Mouse (Mus musculus): ENCODE results near the gene Tmem201. TPM values are rescaled to one million over a fixed set of nuclear protein-coding genes. Genes with fewer than 3 reads are reported as not detected.

Tmem201 gene
- polyA plus RNA-seq, 1 experiment, result 27.7 TPM

DNA sequence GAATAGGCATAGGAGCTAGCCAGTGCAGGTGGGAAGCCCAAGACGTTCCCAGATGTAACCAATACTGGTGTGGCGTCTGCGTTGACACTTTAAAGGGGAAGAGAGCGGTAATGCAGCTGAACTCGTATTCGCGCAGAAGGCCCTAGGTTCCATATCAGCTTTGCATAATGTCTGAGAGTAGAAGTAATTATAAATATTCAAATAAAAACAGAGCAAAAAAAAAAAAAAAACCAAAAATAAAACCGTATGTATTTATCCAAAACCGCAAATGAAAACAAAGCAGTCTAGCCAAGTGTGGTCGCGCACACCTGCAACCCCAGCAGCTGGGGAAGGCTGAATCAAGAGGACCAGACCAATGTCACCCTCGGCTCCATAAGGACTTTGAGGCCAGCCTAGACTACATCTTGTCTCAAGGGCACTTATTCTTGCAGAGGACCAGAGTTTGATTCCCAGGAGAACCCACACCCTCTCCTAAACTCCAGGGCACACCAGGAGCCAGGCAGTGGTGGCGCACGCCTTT is 4.2 kb upstream of the Tmem201 start:
- no peak overlapping the region for H3ac ChIP-seq (ENCODE audit: control insufficient read depth, insufficient read length, low read depth)
- peaks cover 7% of the 10 kb centered on the region for H3K79me2 ChIP-seq (ENCODE audit: control insufficient read depth, insufficient read depth)
- H3K36me3 ChIP-seq (ENCODE audit: control insufficient read depth, insufficient read depth), result peaks cover 17% of the 10 kb centered on the region
- H3K79me3 ChIP-seq (ENCODE audit: low read depth), result peaks cover 3% of the 10 kb centered on the region
- H3K4me3 ChIP-seq (ENCODE audit: insufficient read depth, poor library complexity, severe bottlenecking), result no peak overlapping the region
- TF ChIP-seq CTCF (IDR thresholded peaks at IDR 0.05; ENCODE audit: control insufficient read depth, insufficient read depth, insufficient read length) (no peak), USF1 (IDR thresholded peaks at IDR 0.05; ENCODE audit: low read depth) (no peak), FOSL1 (IDR thresholded peaks at IDR 0.05; ENCODE audit: insufficient read depth, low read length, poor library complexity, severe bottlenecking) (no peak), MAX (IDR thresholded peaks at IDR 0.05) (no peak), MYOG (IDR thresholded peaks at IDR 0.05; ENCODE audit: control insufficient read depth, extremely low read depth, insufficient read length) (no peak), MYOD1 (IDR thresholded peaks at IDR 0.05; ENCODE audit: control insufficient read depth, insufficient read length, low read depth) (no peak), CEBPB (IDR thresholded peaks at IDR 0.05; ENCODE audit: low read depth) (no peak)
- no peaks in the 10 kb centered on the region for H3K27me3 ChIP-seq (ENCODE audit: control insufficient read depth, insufficient read depth, insufficient read length)

DNA sequence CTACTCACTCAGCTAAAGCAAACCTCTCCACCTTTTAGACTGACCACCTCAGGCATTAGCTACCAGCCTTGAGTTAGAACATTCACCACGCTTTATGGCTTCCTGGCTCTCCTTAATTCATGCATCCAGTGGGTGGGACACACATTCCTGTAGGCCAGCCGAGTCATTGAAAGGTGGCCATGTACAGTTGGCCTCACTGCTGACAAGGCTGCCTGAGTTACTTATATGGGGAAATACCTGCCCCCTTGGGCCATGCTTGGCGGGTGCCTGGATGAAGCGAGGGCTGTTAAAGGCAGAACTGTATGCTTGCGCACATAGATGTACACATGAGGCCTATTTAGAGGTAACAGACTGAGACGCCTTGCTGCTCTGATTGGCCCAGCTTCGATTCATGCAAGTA is 2.5 kb upstream of the Tmem201 start:
- Histone ChIP-seq H3K79me2 (ENCODE audit: control insufficient read depth, insufficient read depth) (peaks cover 24% of the 10 kb centered on the region), H3K27me3 (ENCODE audit: control insufficient read depth, insufficient read depth, insufficient read length) (no peaks in the 10 kb centered on the region), H3K79me3 (ENCODE audit: low read depth) (peaks cover 20% of the 10 kb centered on the region), H3ac (ENCODE audit: control insufficient read depth, insufficient read length, low read depth) (no peak overlapping the region), H3K36me3 (ENCODE audit: control insufficient read depth, insufficient read depth) (peaks cover 13% of the 10 kb centered on the region), H3K4me3 (ENCODE audit: insufficient read depth, poor library complexity, severe bottlenecking) (no peak overlapping the region)
- TF ChIP-seq FOSL1 (IDR thresholded peaks at IDR 0.05; ENCODE audit: insufficient read depth, low read length, poor library complexity, severe bottlenecking) (no peak), USF1 (IDR thresholded peaks at IDR 0.05; ENCODE audit: low read depth) (no peak), MYOG (IDR thresholded peaks at IDR 0.05; ENCODE audit: control insufficient read depth, extremely low read depth, insufficient read length) (no peak), MAX (IDR thresholded peaks at IDR 0.05) (no peak), MYOD1 (IDR thresholded peaks at IDR 0.05; ENCODE audit: control insufficient read depth, insufficient read length, low read depth) (no peak), CTCF (IDR thresholded peaks at IDR 0.05; ENCODE audit: control insufficient read depth, insufficient read depth, insufficient read length) (no peak), CEBPB (IDR thresholded peaks at IDR 0.05; ENCODE audit: low read depth) (no peak)

DNA sequence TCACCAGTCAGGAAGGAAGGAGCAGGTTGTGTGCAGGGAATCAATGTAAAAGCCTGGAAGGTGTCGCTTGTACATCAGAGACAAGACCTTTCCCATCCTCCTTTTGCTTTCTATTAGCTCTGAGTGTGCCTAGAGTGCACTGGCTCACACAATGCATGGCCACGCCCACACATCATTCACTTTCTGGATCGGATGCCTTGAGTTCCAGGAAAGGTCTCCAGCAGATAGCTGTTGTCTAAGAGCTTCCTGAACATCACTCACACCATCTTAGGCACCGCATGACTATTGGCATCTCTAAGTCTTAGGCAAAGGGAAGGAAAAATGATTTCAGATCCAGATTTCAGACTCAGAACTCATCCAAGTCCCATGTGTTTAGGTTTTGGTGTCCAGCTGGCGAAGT is 1.6 kb upstream of the Tmem201 start:
- TF ChIP-seq USF1 (IDR thresholded peaks at IDR 0.05; ENCODE audit: low read depth), result no peak
- no peak for TF ChIP-seq CEBPB (IDR thresholded peaks at IDR 0.05; ENCODE audit: low read depth)
- no peak for TF ChIP-seq MAX (IDR thresholded peaks at IDR 0.05)
- no peak for TF ChIP-seq CTCF (IDR thresholded peaks at IDR 0.05; ENCODE audit: control insufficient read depth, insufficient read depth, insufficient read length)
- no peak for TF ChIP-seq MYOG (IDR thresholded peaks at IDR 0.05; ENCODE audit: control insufficient read depth, extremely low read depth, insufficient read length)
- no peak for TF ChIP-seq FOSL1 (IDR thresholded peaks at IDR 0.05; ENCODE audit: insufficient read depth, low read length, poor library complexity, severe bottlenecking)
- no peak for TF ChIP-seq MYOD1 (IDR thresholded peaks at IDR 0.05; ENCODE audit: control insufficient read depth, insufficient read length, low read depth)
- Histone ChIP-seq H3K36me3 (ENCODE audit: control insufficient read depth, insufficient read depth) (peaks cover 8% of the 10 kb centered on the region), H3ac (ENCODE audit: control insufficient read depth, insufficient read length, low read depth) (no peak overlapping the region), H3K27me3 (ENCODE audit: control insufficient read depth, insufficient read depth, insufficient read length) (no peaks in the 10 kb centered on the region), H3K4me3 (ENCODE audit: insufficient read depth, poor library complexity, severe bottlenecking) (no peak overlapping the region), H3K79me2 (ENCODE audit: control insufficient read depth, insufficient read depth) (peaks cover 32% of the 10 kb centered on the region), H3K79me3 (ENCODE audit: low read depth) (peaks cover 28% of the 10 kb centered on the region)

DNA sequence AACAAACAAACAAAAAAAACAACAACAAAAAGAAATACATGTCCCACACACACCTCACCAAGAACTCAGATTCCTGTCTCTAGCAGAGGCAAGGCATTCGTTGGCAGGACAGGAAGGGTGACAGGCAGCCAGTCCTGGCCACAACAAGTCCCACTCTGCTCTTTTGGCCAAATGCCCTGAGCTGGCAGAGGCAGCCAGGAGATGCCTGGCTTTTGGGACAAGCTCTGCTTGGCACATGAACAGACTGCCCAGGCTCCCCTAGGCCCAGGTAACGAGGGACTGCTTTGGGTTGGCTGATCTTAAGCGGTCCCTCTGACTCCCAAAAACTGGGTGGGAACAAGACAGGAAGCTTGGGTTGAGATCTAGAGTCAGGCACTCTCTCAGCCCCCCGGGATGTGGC is 1.3 kb downstream of the Tmem201 start:
- Histone ChIP-seq H3K79me2 (ENCODE audit: control insufficient read depth, insufficient read depth) (peaks cover 61% of the 10 kb centered on the region), H3K36me3 (ENCODE audit: control insufficient read depth, insufficient read depth) (peaks cover 4% of the 10 kb centered on the region), H3K27me3 (ENCODE audit: control insufficient read depth, insufficient read depth, insufficient read length) (no peaks in the 10 kb centered on the region), H3K4me3 (ENCODE audit: insufficient read depth, poor library complexity, severe bottlenecking) (peak overlapping the region; percentile 56), H3ac (ENCODE audit: control insufficient read depth, insufficient read length, low read depth) (peak overlapping the region; percentile 89), H3K79me3 (ENCODE audit: low read depth) (peaks cover 50% of the 10 kb centered on the region)
- TF ChIP-seq MYOD1 (IDR thresholded peaks at IDR 0.05; ENCODE audit: control insufficient read depth, insufficient read length, low read depth), result no peak

DNA sequence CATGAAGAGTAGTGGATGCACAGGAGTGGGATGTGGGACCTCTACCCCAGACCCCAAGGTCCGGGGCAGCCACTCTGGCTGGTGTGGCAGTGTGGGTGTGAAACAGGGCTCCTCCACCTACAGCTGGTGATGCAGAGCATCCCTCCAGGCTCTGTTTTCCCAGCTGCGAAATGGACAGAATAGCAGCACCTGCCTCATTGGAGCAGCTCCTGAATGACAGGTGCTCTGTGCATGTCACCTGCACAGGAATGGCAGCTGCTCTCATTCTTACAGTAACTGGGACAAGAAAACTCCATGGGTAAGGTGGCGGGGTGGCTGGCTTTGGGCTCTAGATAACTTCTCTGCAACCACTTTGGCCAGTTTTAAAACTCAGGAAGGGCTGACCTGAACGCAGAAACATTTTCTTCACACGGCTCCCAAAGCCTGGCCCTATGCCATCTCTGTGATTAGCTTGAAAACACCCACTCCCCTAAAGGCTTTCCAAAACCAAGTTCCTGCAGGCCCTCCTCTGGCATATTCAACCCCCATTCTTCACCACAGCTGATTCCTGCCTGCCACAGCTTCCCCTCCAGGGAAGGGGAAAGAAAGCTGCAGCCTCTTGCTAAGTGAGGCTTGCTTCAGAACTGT is 2.1 kb downstream of the Tmem201 start:
- Histone ChIP-seq H3K79me2 (ENCODE audit: control insufficient read depth, insufficient read depth) (peaks cover 70% of the 10 kb centered on the region), H3K79me3 (ENCODE audit: low read depth) (peaks cover 54% of the 10 kb centered on the region), H3K4me3 (ENCODE audit: insufficient read depth, poor library complexity, severe bottlenecking) (no peak overlapping the region), H3ac (ENCODE audit: control insufficient read depth, insufficient read length, low read depth) (no peak overlapping the region), H3K36me3 (ENCODE audit: control insufficient read depth, insufficient read depth) (peaks cover 8% of the 10 kb centered on the region), H3K27me3 (ENCODE audit: control insufficient read depth, insufficient read depth, insufficient read length) (no peaks in the 10 kb centered on the region)
- TF ChIP-seq CTCF (IDR thresholded peaks at IDR 0.05; ENCODE audit: control insufficient read depth, insufficient read depth, insufficient read length) (no peak), MYOG (IDR thresholded peaks at IDR 0.05; ENCODE audit: control insufficient read depth, extremely low read depth, insufficient read length) (no peak), MYOD1 (IDR thresholded peaks at IDR 0.05; ENCODE audit: control insufficient read depth, insufficient read length, low read depth) (no peak), CEBPB (IDR thresholded peaks at IDR 0.05; ENCODE audit: low read depth) (no peak), USF1 (IDR thresholded peaks at IDR 0.05; ENCODE audit: low read depth) (no peak), MAX (IDR thresholded peaks at IDR 0.05) (no peak), FOSL1 (IDR thresholded peaks at IDR 0.05; ENCODE audit: insufficient read depth, low read length, poor library complexity, severe bottlenecking) (no peak)
